In the genomic region with DNA sequence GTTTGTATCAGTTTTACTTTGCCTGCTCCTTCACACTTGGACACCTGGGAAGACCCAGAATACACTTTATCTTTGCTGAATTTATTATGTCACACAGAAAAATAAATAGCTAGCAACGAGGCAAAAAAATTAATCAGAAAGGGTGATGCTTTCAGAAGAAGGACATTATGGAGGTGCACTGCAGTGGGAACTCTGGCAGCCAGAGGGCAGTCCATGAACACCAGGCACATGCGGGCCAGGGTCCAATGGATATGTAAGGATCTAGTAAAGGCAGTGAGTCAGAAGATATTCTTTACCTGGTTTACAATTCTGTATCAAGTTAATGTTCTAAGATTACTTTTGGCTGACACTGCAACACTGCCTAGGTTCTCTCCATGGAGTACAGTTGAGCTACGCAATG, we compare ENCODE assay signal across 14 mouse cellular contexts. TPM values are rescaled to one million over a fixed set of nuclear protein-coding genes. Genes with fewer than 3 reads are reported as not detected.
DNase-seq lines count a peak whose midpoint lies in the region; ATAC-seq and TF ChIP-seq lines count a peak whose summit lies in the region.
"Had no signal": no experiment of that assay in that cellular context is flagged by ENCODE, and none has a peak within 500 bp of the region (broad histone marks: within the 10 kb centered on the region; RNA-seq: fewer than 3 reads in every experiment).

No protein-coding gene starts in this region.

- H3K36me3 ChIP-seq in kidney, adult 2 months (ENCODE audit: control insufficient read depth, insufficient read depth, low read length), result no peaks in the 10 kb centered on the region
- H3K36me3 ChIP-seq in midbrain, postnatal 0 days (ENCODE audit: insufficient read depth, low read length), result no peaks in the 10 kb centered on the region
- no peaks in the 10 kb centered on the region for H3K36me3 ChIP-seq in midbrain, embryonic 10.5 days
- no peaks in the 10 kb centered on the region for H3K36me3 ChIP-seq in small intestine, adult 2 months (ENCODE audit: control insufficient read depth, insufficient read depth, low read length)
- H3K36me3 ChIP-seq: heart, embryonic 15.5 days; liver, embryonic 13.5 days had no signal

- 0 out of 2 replicates have a peak, but pooled peaks have one; percentile 11 for TF ChIP-seq CTCF in kidney, adult 2 months (conservative IDR thresholded peaks at IDR 0.05; ENCODE audit: insufficient read depth, insufficient read length, low read depth, low read length)
- TF ChIP-seq CTCF in midbrain, postnatal 0 days (IDR thresholded peaks at IDR 0.05), result peak; percentile 31; the same call in 1 of the 2 replicates
- 0 out of 2 replicates have a peak, but pooled peaks have one; percentile 10 for TF ChIP-seq CTCF in cortical plate, adult 2 months (IDR thresholded peaks at IDR 0.05; ENCODE audit: extremely low read depth, insufficient read depth, low read length)
- peak; percentile 33; the same call in 1 of the 2 replicates for TF ChIP-seq CTCF in small intestine, adult 2 months (IDR thresholded peaks at IDR 0.05; ENCODE audit: extremely low read depth, insufficient read length, insufficient replicate concordance, low read depth, low read length)

- no peak for DNase-seq in kidney, adult 2 months
- DNase-seq in kidney, adult 11 months, result no peak
- DNase-seq in midbrain, postnatal 0 days (ENCODE audit: low spot score), result no peak
- DNase-seq in midbrain, embryonic 10.5 days (ENCODE audit: low spot score), result no peak
- DNase-seq in frontal cortex, postnatal 25 days (ENCODE audit: low spot score in 2 of 2), result no peak
- DNase-seq: embryo, embryonic 11 days; kidney, postnatal 14 days; liver, embryonic 13.5 days; spleen, adult 18-20 months had no signal

- no peaks in the 10 kb centered on the region for H3K27me3 ChIP-seq in kidney, adult 2 months (replicated peaks; ENCODE audit: control insufficient read depth, insufficient read depth, low read length)
- no peaks in the 10 kb centered on the region for H3K27me3 ChIP-seq in midbrain, postnatal 0 days (ENCODE audit: insufficient read depth, low read length)
- H3K27me3 ChIP-seq in midbrain, embryonic 10.5 days (ENCODE audit: low read depth, poor library complexity, severe bottlenecking), result no peaks in the 10 kb centered on the region
- no peaks in the 10 kb centered on the region for H3K27me3 ChIP-seq in small intestine, adult 2 months (ENCODE audit: control insufficient read depth, insufficient read depth, low read length)
- H3K27me3 ChIP-seq: heart, embryonic 15.5 days; liver, embryonic 13.5 days; megakaryocyte, embryonic 14.5 days had no signal

- H3K4me3 ChIP-seq in kidney, adult 2 months (ENCODE audit: insufficient read depth, low read depth, low read length), result no peak overlapping the region
- H3K4me3 ChIP-seq in midbrain, postnatal 0 days (ENCODE audit: low read depth, low read length), result no peak overlapping the region
- no peak overlapping the region for H3K4me3 ChIP-seq in midbrain, embryonic 10.5 days
- H3K4me3 ChIP-seq in cortical plate, adult 2 months (ENCODE audit: insufficient read depth, low read length), result no peak overlapping the region
- H3K4me3 ChIP-seq in small intestine, adult 2 months (ENCODE audit: low read depth, low read length), result no peak overlapping the region
- H3K4me3 ChIP-seq: heart, embryonic 15.5 days; liver, embryonic 13.5 days; megakaryocyte, embryonic 14.5 days had no signal

- no peak overlapping the region for H3K9ac ChIP-seq in midbrain, postnatal 0 days (replicated peaks; ENCODE audit: low read length, poor library complexity, severe bottlenecking)
- H3K9ac ChIP-seq: heart, embryonic 15.5 days; liver, embryonic 13.5 days had no signal

- H3K27ac ChIP-seq in kidney, adult 2 months (ENCODE audit: insufficient read depth, low read depth, low read length), result no peak overlapping the region
- no peak overlapping the region for H3K27ac ChIP-seq in midbrain, postnatal 0 days (ENCODE audit: low read depth, low read length)
- no peak overlapping the region for H3K27ac ChIP-seq in midbrain, embryonic 10.5 days (replicated peaks)
- no peak overlapping the region for H3K27ac ChIP-seq in cortical plate, adult 2 months (ENCODE audit: insufficient read depth, low read length)
- H3K27ac ChIP-seq in small intestine, adult 2 months (ENCODE audit: insufficient read depth, low read depth, low read length), result no peak overlapping the region
- H3K27ac ChIP-seq: heart, embryonic 15.5 days; liver, embryonic 13.5 days had no signal

- no peak for ATAC-seq in midbrain, postnatal 0 days (ENCODE audit: low FRiP score)
- ATAC-seq: hindbrain, embryonic 16.5 days had no signal

- no peaks in the 10 kb centered on the region for H3K4me1 ChIP-seq in kidney, adult 2 months (ENCODE audit: control insufficient read depth, insufficient read depth, low read length)
- no peaks in the 10 kb centered on the region for H3K4me1 ChIP-seq in midbrain, postnatal 0 days (ENCODE audit: insufficient read depth, low read length)
- H3K4me1 ChIP-seq in midbrain, embryonic 10.5 days, result no peaks in the 10 kb centered on the region; the same call in 1 of the 2 replicates
- H3K4me1 ChIP-seq in cortical plate, adult 2 months (ENCODE audit: control insufficient read depth, insufficient read depth, low read length), result no peaks in the 10 kb centered on the region
- H3K4me1 ChIP-seq in small intestine, adult 2 months (ENCODE audit: control insufficient read depth, insufficient read depth, insufficient read length, low read length), result no peaks in the 10 kb centered on the region
- H3K4me1 ChIP-seq: heart, embryonic 15.5 days; liver, embryonic 13.5 days; megakaryocyte, embryonic 14.5 days had no signal

- TF ChIP-seq POLR2A in kidney, adult 2 months (IDR thresholded peaks at IDR 0.05; ENCODE audit: low read depth, low read length), result no peak
- no peak for TF ChIP-seq POLR2A in cortical plate, adult 2 months (IDR thresholded peaks at IDR 0.05; ENCODE audit: extremely low read depth, insufficient read depth, low read length)
- no peak for TF ChIP-seq POLR2A in small intestine, adult 2 months (IDR thresholded peaks at IDR 0.05; ENCODE audit: low read depth, low read length)

- no peaks in the 10 kb centered on the region for H3K9me3 ChIP-seq in midbrain, postnatal 0 days (ENCODE audit: low read length)
- H3K9me3 ChIP-seq in midbrain, embryonic 10.5 days (replicated peaks), result no peaks in the 10 kb centered on the region
- H3K9me3 ChIP-seq: heart, embryonic 15.5 days; liver, embryonic 13.5 days; megakaryocyte, embryonic 14.5 days had no signal

- H3K4me2 ChIP-seq in midbrain, postnatal 0 days (ENCODE audit: low read depth, low read length, poor library complexity, severe bottlenecking), result no peak overlapping the region
- H3K4me2 ChIP-seq: heart, embryonic 15.5 days; liver, embryonic 13.5 days had no signal

- 83% methylated on average over 3 of the region's 3 CpGs for WGBS in kidney, adult 2 months
- WGBS in midbrain, postnatal 0 days, result 85% methylated on average over 3 of the region's 3 CpGs
- WGBS in midbrain, embryonic 10.5 days, result 84% methylated on average over 3 of the region's 3 CpGs
- 78% methylated on average over 3 of the region's 3 CpGs for WGBS in small intestine, adult 2 months

RNA-seq across cellular contexts. Expression of a gene that starts 24.2 kb away (rescaled TPM):
- 0.31 and 0.41 TPM in 2 replicates for polyA plus RNA-seq in kidney, adult 2 months (2012; rRNA removed)
- total RNA-seq in midbrain, postnatal 0 days (2014; rRNA removed), result 0.77 and 1.7 TPM in 2 replicates
- 0.49 and 0.52 TPM in 2 replicates for polyA plus RNA-seq in midbrain, postnatal 0 days (2015; fragmentation: Nextera tagmentation; extraction: Ambion mirVana)
- polyA plus RNA-seq in midbrain, embryonic 10.5 days (2016; fragmentation: Nextera tagmentation; extraction: Ambion mirVana), result 2.2 and 2.8 TPM in 2 replicates
- 3.8 and 3.9 TPM in 2 replicates for polyA plus RNA-seq in cortical plate, adult 2 months (2012; rRNA removed)
- 0.23 and 0.27 TPM in 2 replicates for polyA plus RNA-seq in small intestine, adult 2 months (2012; rRNA removed)
